Mouse (Mus musculus) hindbrain, embryonic 10.5 days (tissue): Measurements from ENCODE around the gene Svs1. TPM values are rescaled to one million over a fixed set of nuclear protein-coding genes. Genes with fewer than 3 reads are reported as not detected.

Experiments used
- DNase-seq: peaks from one replicate; pipeline ENCODE4 v3.0.0-alpha.2; 2017; ENCODE audit warnings: low spot score
- H3K27ac ChIP-seq: fragments of 300-500 bp; sonication (generic); 2 replicates; pipeline ENCODE4 v1.5.1; 2016; ENCODE audit warnings: mild to moderate bottlenecking, moderate library complexity
- H3K27me3 ChIP-seq: fragments of 300-500 bp; sonication (generic); 2 replicates; pipeline ENCODE4 v1.6.1; 2016; ENCODE audit warnings: mild to moderate bottlenecking; ENCODE audit not compliant: poor library complexity, insufficient read depth, severe bottlenecking
- H3K36me3 ChIP-seq: fragments of 300-500 bp; sonication (generic); 2 replicates; pipeline ENCODE4 v1.6.1; 2016; ENCODE audit warnings: mild to moderate bottlenecking, moderate library complexity
- H3K4me1 ChIP-seq: fragments of 300-500 bp; sonication (generic); replicated peaks from 2 replicates; pipeline ENCODE4 v1.6.1; 2016; ENCODE audit warnings: mild to moderate bottlenecking
- H3K4me3 ChIP-seq: fragments of 300-500 bp; sonication (generic); 2 replicates; pipeline ENCODE4 v1.5.1; 2016; ENCODE audit warnings: mild to moderate bottlenecking, moderate library complexity
- H3K9me3 ChIP-seq: fragments of 300-500 bp; sonication (generic); 2 replicates; pipeline ENCODE4 v1.6.1; 2016; ENCODE audit warnings: mild to moderate bottlenecking, moderate library complexity
- WGBS: fragments of 180-500 bp; shearing (Covaris S2); methylation state at CpG from one replicate; pipeline ENCODE4 v1.1.7; 2016; 5-methylcytosine and 5-hydroxymethylcytosine counted together
- polyA plus RNA-seq: library from polyadenylated mRNA; unstranded; fragments of >200 nt; fragmentation: Nextera tagmentation; extraction: Ambion mirVana; gene quantifications from 2 replicates; pipeline ENCODE4 v1.2.1, GENCODE M21; 2016

Gene Svs1
- polyA plus RNA-seq, 1 experiment from 2014 or later = not detected

GRCm38 (mm10) chr6:48982305-48982704 lies 4.4 kb upstream of the Svs1 start:
- H3K4me1 ChIP-seq = no peaks in the 10 kb centered on the region
- WGBS = 76% methylated on average over 3 of the region's 3 CpGs
- no peaks in the 10 kb centered on the region for H3K36me3 ChIP-seq
- H3K9me3 ChIP-seq = no peaks in the 10 kb centered on the region
- H3K27ac ChIP-seq = no peak overlapping the region
- no peak overlapping the region for H3K4me3 ChIP-seq
- no peak for DNase-seq
- no peaks in the 10 kb centered on the region for H3K27me3 ChIP-seq

GRCm38 (mm10) chr6:48989971-48990370 lies 3.3 kb downstream of the Svs1 start:
- Histone ChIP-seq H3K27ac (no peak overlapping the region), H3K4me3 (no peak overlapping the region), H3K9me3 (no peaks in the 10 kb centered on the region), H3K4me1 (no peaks in the 10 kb centered on the region), H3K36me3 (no peaks in the 10 kb centered on the region), H3K27me3 (no peaks in the 10 kb centered on the region)
- WGBS = 92% methylated on average over 5 of the region's 5 CpGs
- no peak for DNase-seq

GRCm38 (mm10) chr6:48991991-48992390 lies 5.3 kb downstream of the Svs1 start:
- H3K4me1 ChIP-seq = no peaks in the 10 kb centered on the region
- 83% methylated on average over 4 of the region's 4 CpGs for WGBS
- no peak for DNase-seq
- H3K9me3 ChIP-seq = no peaks in the 10 kb centered on the region
- no peak overlapping the region for H3K4me3 ChIP-seq
- no peak overlapping the region for H3K27ac ChIP-seq
- H3K36me3 ChIP-seq = no peaks in the 10 kb centered on the region
- H3K27me3 ChIP-seq = no peaks in the 10 kb centered on the region

- Histone ChIP-seq H3K27me3 (no peaks in the 10 kb centered on the region), H3K9me3 (no peaks in the 10 kb centered on the region)
Observed at GRCm38 (mm10) chr6:48998186-48998585, 11.5 kb downstream of the Svs1 start.

GRCm38 (mm10) chr6:48998796-48999195 lies 12.1 kb downstream of the Svs1 start:
- DNase-seq = no peak
- no peak overlapping the region for H3K27ac ChIP-seq
- no peak overlapping the region for H3K4me3 ChIP-seq
- H3K27me3 ChIP-seq = no peaks in the 10 kb centered on the region
- H3K9me3 ChIP-seq = no peaks in the 10 kb centered on the region
- H3K36me3 ChIP-seq = no peaks in the 10 kb centered on the region
- 91% methylated on average over 4 of the region's 4 CpGs for WGBS
- no peaks in the 10 kb centered on the region for H3K4me1 ChIP-seq

More at GRCm38 (mm10) chr6:48998186-48998585, 11.5 kb downstream of the Svs1 start:
- WGBS = 76% methylated on average over 6 of the region's 6 CpGs
- Histone ChIP-seq H3K4me1 (no peaks in the 10 kb centered on the region), H3K4me3 (no peak overlapping the region), H3K36me3 (no peaks in the 10 kb centered on the region), H3K27ac (no peak overlapping the region)
- DNase-seq = no peak

- Histone ChIP-seq H3K4me3 (no peak overlapping the region), H3K27ac (no peak overlapping the region), H3K9me3 (no peaks in the 10 kb centered on the region), H3K27me3 (no peaks in the 10 kb centered on the region), H3K4me1 (peaks cover 4% of the 10 kb centered on the region; the same call in 1 of the 2 replicates), H3K36me3 (no peaks in the 10 kb centered on the region)
- WGBS = 47% methylated on average over 4 of the region's 4 CpGs
- DNase-seq = no peak
Observed at GRCm38 (mm10) chr6:49003381-49003780, 16.7 kb downstream of the Svs1 start.

- Histone ChIP-seq H3K36me3 (no peaks in the 10 kb centered on the region), H3K27me3 (no peaks in the 10 kb centered on the region), H3K4me1 (peaks cover 13% of the 10 kb centered on the region; the same call in 1 of the 2 replicates), H3K9me3 (0 out of 2 replicates have a peak, but pooled peaks cover 4% of the 10 kb centered on the region), H3K4me3 (peak overlapping the region; percentile 42), H3K27ac (no peak overlapping the region)
- 2% methylated on average over 9 of the region's 9 CpGs for WGBS
- peak; percentile 74 for DNase-seq
Observed at GRCm38 (mm10) chr6:49007981-49008380, 21.3 kb downstream of the Svs1 start.

- DNase-seq = no peak
- peaks cover 13% of the 10 kb centered on the region; the same call in 1 of the 2 replicates for H3K4me1 ChIP-seq
- no peaks in the 10 kb centered on the region for H3K27me3 ChIP-seq
- no peak overlapping the region for H3K27ac ChIP-seq
- WGBS = 32% methylated on average over 13 of the region's 13 CpGs
- H3K36me3 ChIP-seq = no peaks in the 10 kb centered on the region
- H3K4me3 ChIP-seq = peak overlapping the region; percentile 42
- 0 out of 2 replicates have a peak, but pooled peaks cover 4% of the 10 kb centered on the region for H3K9me3 ChIP-seq
Observed at GRCm38 (mm10) chr6:49008420-49009160, 21.9 kb downstream of the Svs1 start.

- peak overlapping the region; percentile 42; the same call in 1 of the 2 replicates for H3K4me3 ChIP-seq
- H3K27me3 ChIP-seq = no peaks in the 10 kb centered on the region
- 0 out of 2 replicates have a peak, but pooled peaks cover 4% of the 10 kb centered on the region for H3K9me3 ChIP-seq
- H3K27ac ChIP-seq = no peak overlapping the region
- WGBS = 60% methylated on average over 7 of the region's 7 CpGs
- no peak for DNase-seq
- no peaks in the 10 kb centered on the region for H3K36me3 ChIP-seq
- H3K4me1 ChIP-seq = peaks cover 13% of the 10 kb centered on the region; the same call in 1 of the 2 replicates
Observed at GRCm38 (mm10) chr6:49009161-49009555, 22.5 kb downstream of the Svs1 start.

GRCm38 (mm10) chr6:49009665-49010064 lies 23.0 kb downstream of the Svs1 start:
- no peaks in the 10 kb centered on the region for H3K27me3 ChIP-seq
- H3K4me3 ChIP-seq = no peak overlapping the region
- 92% methylated on average over 1 of the region's 1 CpGs for WGBS
- DNase-seq = no peak
- H3K9me3 ChIP-seq = 0 out of 2 replicates have a peak, but pooled peaks cover 4% of the 10 kb centered on the region
- peaks cover 13% of the 10 kb centered on the region; the same call in 1 of the 2 replicates for H3K4me1 ChIP-seq
- H3K36me3 ChIP-seq = no peaks in the 10 kb centered on the region
- no peak overlapping the region for H3K27ac ChIP-seq

- Histone ChIP-seq H3K27ac (no peak overlapping the region), H3K27me3 (no peaks in the 10 kb centered on the region), H3K4me1 (peaks cover 13% of the 10 kb centered on the region; the same call in 1 of the 2 replicates), H3K36me3 (no peaks in the 10 kb centered on the region), H3K9me3 (0 out of 2 replicates have a peak, but pooled peaks cover 4% of the 10 kb centered on the region), H3K4me3 (no peak overlapping the region)
- 84% methylated on average over 5 of the region's 5 CpGs for WGBS
- DNase-seq = no peak
Observed at GRCm38 (mm10) chr6:49011191-49011590, 24.5 kb downstream of the Svs1 start.

- WGBS = 79% methylated on average over 4 of the region's 4 CpGs
- H3K27ac ChIP-seq = no peak overlapping the region
- no peak overlapping the region for H3K4me3 ChIP-seq
- H3K9me3 ChIP-seq = 0 out of 2 replicates have a peak, but pooled peaks cover 4% of the 10 kb centered on the region
- H3K4me1 ChIP-seq = peaks cover 12% of the 10 kb centered on the region; the same call in 1 of the 2 replicates
- no peaks in the 10 kb centered on the region for H3K36me3 ChIP-seq
- no peak for DNase-seq
- no peaks in the 10 kb centered on the region for H3K27me3 ChIP-seq
Observed at GRCm38 (mm10) chr6:49013023-49013422, 26.4 kb downstream of the Svs1 start.

GRCm38 (mm10) chr6:49013458-49013857 lies 26.8 kb downstream of the Svs1 start:
- no peak overlapping the region for H3K4me3 ChIP-seq
- WGBS = 84% methylated on average over 3 of the region's 3 CpGs
- H3K9me3 ChIP-seq = 0 out of 2 replicates have a peak, but pooled peaks cover 4% of the 10 kb centered on the region
- no peaks in the 10 kb centered on the region for H3K27me3 ChIP-seq
- no peaks in the 10 kb centered on the region for H3K36me3 ChIP-seq
- DNase-seq = no peak
- H3K4me1 ChIP-seq = peaks cover 8% of the 10 kb centered on the region; the same call in 1 of the 2 replicates
- no peak overlapping the region for H3K27ac ChIP-seq
